Mouse (Mus musculus) neural tube, embryonic 15.5 days (tissue): ENCODE results near the gene D930007J09Rik. TPM values are rescaled to one million over a fixed set of nuclear protein-coding genes. Genes with fewer than 3 reads are reported as not detected.

ENCODE experiments used
- ATAC-seq: fragments of 200-750 bp; cut with Nextera tagmentation; 2 replicates; pipeline ENCODE4 v1.8.0; 2017; ENCODE audit warnings: mild to moderate bottlenecking, moderate TSS enrichment, moderate library complexity; ENCODE audit not compliant: low FRiP score
- H3K27ac ChIP-seq: fragments of 300-500 bp; sonication (generic); replicated peaks from 2 replicates; pipeline ENCODE4 v1.5.1; 2015; ENCODE audit warnings: mild to moderate bottlenecking, inconsistent platforms
- H3K27me3 ChIP-seq: fragments of 300-500 bp; sonication (generic); replicated peaks from 2 replicates; pipeline ENCODE4 v1.6.1; 2015; ENCODE audit warnings: inconsistent platforms
- H3K36me3 ChIP-seq: fragments of 300-500 bp; sonication (generic); 2 replicates; pipeline ENCODE4 v1.6.1; 2015; ENCODE audit warnings: inconsistent platforms
- H3K4me1 ChIP-seq: fragments of 300-500 bp; sonication (generic); 2 replicates; pipeline ENCODE4 v1.6.1; 2015; ENCODE audit warnings: inconsistent platforms
- H3K4me2 ChIP-seq: fragments of 300-500 bp; sonication (generic); 2 replicates; pipeline ENCODE4 v1.6.1; 2015; ENCODE audit warnings: inconsistent platforms, mild to moderate bottlenecking, moderate library complexity
- H3K4me3 ChIP-seq: fragments of 300-500 bp; sonication (generic); replicated peaks from 2 replicates; pipeline ENCODE4 v1.5.1; 2015; ENCODE audit warnings: mild to moderate bottlenecking, inconsistent platforms
- H3K9ac ChIP-seq: fragments of 300-500 bp; sonication (generic); replicated peaks from 2 replicates; pipeline ENCODE4 v1.6.1; 2015; ENCODE audit warnings: mild to moderate bottlenecking, inconsistent platforms
- H3K9me3 ChIP-seq: fragments of 300-500 bp; sonication (generic); replicated peaks from 2 replicates; pipeline ENCODE4 v1.6.1; 2016; ENCODE audit warnings: inconsistent platforms
- whole genome bisulfite sequencing: fragments of 180-500 bp; shearing (Covaris S2); methylation state at CpG from one replicate; pipeline ENCODE4 v1.1.7; 2015; ENCODE audit warnings: mixed read lengths; 5-methylcytosine and 5-hydroxymethylcytosine counted together
- polyA plus RNA-seq: library from polyadenylated mRNA; unstranded; fragments of >200 nt; fragmentation: Nextera tagmentation; extraction: Ambion mirVana; gene quantifications from 2 replicates; pipeline ENCODE4 v1.2.1, GENCODE M21; 2015

The D930007J09Rik gene
- polyA plus RNA-seq, 1 experiment from 2014 or later: not detected

GRCm38 (mm10) chr13:32783055-32783454 lies 19.6 kb downstream of the D930007J09Rik start:
- Histone ChIP-seq H3K9me3 (no peaks in the 10 kb centered on the region), H3K27ac (no peak overlapping the region), H3K9ac (no peak overlapping the region), H3K36me3 (no peaks in the 10 kb centered on the region), H3K4me3 (no peak overlapping the region), H3K4me1 (no peaks in the 10 kb centered on the region), H3K27me3 (no peaks in the 10 kb centered on the region), H3K4me2 (no peak overlapping the region)
- ATAC-seq: no peak
- WGBS: 71% methylated on average over 5 of the region's 5 CpGs

- WGBS: 70% methylated on average over 3 of the region's 3 CpGs
These were observed 23.8 kb downstream of the D930007J09Rik start for GRCm38 (mm10) chr13:32778861-32779260.

GRCm38 (mm10) chr13:32776350-32776749 lies 26.3 kb downstream of the D930007J09Rik start:
- no peak overlapping the region for H3K4me3 ChIP-seq
- H3K36me3 ChIP-seq: no peaks in the 10 kb centered on the region
- H3K4me2 ChIP-seq: no peak overlapping the region
- no peak overlapping the region for H3K9ac ChIP-seq
- whole genome bisulfite sequencing: 92% methylated on average over 10 of the region's 10 CpGs
- no peak overlapping the region for H3K27ac ChIP-seq
- no peaks in the 10 kb centered on the region for H3K9me3 ChIP-seq
- no peak for ATAC-seq
- no peaks in the 10 kb centered on the region for H3K4me1 ChIP-seq
- H3K27me3 ChIP-seq: no peaks in the 10 kb centered on the region

More at GRCm38 (mm10) chr13:32778861-32779260, 23.8 kb downstream of the D930007J09Rik start:
- Histone ChIP-seq H3K4me2 (no peak overlapping the region), H3K27me3 (no peaks in the 10 kb centered on the region), H3K9ac (no peak overlapping the region), H3K36me3 (no peaks in the 10 kb centered on the region), H3K4me3 (no peak overlapping the region), H3K9me3 (no peaks in the 10 kb centered on the region), H3K27ac (no peak overlapping the region), H3K4me1 (no peaks in the 10 kb centered on the region)
- no peak for ATAC-seq

GRCm38 (mm10) chr13:32775889-32776288 lies 26.8 kb downstream of the D930007J09Rik start:
- no peak for ATAC-seq
- no peak overlapping the region for H3K4me3 ChIP-seq
- no peak overlapping the region for H3K27ac ChIP-seq
- H3K9me3 ChIP-seq: no peaks in the 10 kb centered on the region
- WGBS: 90% methylated on average over 9 of the region's 9 CpGs
- H3K36me3 ChIP-seq: no peaks in the 10 kb centered on the region
- no peak overlapping the region for H3K9ac ChIP-seq
- H3K4me2 ChIP-seq: no peak overlapping the region
- H3K4me1 ChIP-seq: no peaks in the 10 kb centered on the region
- no peaks in the 10 kb centered on the region for H3K27me3 ChIP-seq

- Histone ChIP-seq H3K4me1 (no peaks in the 10 kb centered on the region), H3K9ac (no peak overlapping the region), H3K9me3 (no peaks in the 10 kb centered on the region), H3K4me3 (no peak overlapping the region), H3K4me2 (no peak overlapping the region), H3K36me3 (no peaks in the 10 kb centered on the region), H3K27me3 (no peaks in the 10 kb centered on the region), H3K27ac (no peak overlapping the region)
- 28% methylated on average over 3 of the region's 3 CpGs for WGBS
- ATAC-seq: no peak
These were observed 32.7 kb downstream of the D930007J09Rik start for GRCm38 (mm10) chr13:32769960-32770359.

GRCm38 (mm10) chr13:32768104-32768503 lies 34.5 kb downstream of the D930007J09Rik start:
- Histone ChIP-seq H3K4me3 (no peak overlapping the region), H3K27ac (no peak overlapping the region), H3K36me3 (no peaks in the 10 kb centered on the region), H3K4me2 (no peak overlapping the region), H3K27me3 (no peaks in the 10 kb centered on the region), H3K9ac (no peak overlapping the region), H3K9me3 (no peaks in the 10 kb centered on the region), H3K4me1 (no peaks in the 10 kb centered on the region)
- 11% methylated on average over 4 of the region's 4 CpGs for WGBS
- ATAC-seq: no peak

GRCm38 (mm10) chr13:32764448-32764847 lies 38.2 kb downstream of the D930007J09Rik start:
- Histone ChIP-seq H3K4me2 (no peak overlapping the region), H3K27me3 (no peaks in the 10 kb centered on the region), H3K9me3 (no peaks in the 10 kb centered on the region), H3K4me1 (no peaks in the 10 kb centered on the region), H3K4me3 (no peak overlapping the region), H3K9ac (no peak overlapping the region), H3K36me3 (no peaks in the 10 kb centered on the region), H3K27ac (no peak overlapping the region)
- ATAC-seq: no peak
- 40% methylated on average over 7 of the region's 7 CpGs for WGBS

- Histone ChIP-seq H3K4me1 (peaks cover 4% of the 10 kb centered on the region; the same call in 1 of the 2 replicates), H3K27ac (no peak overlapping the region)
These were observed 39.5 kb downstream of the D930007J09Rik start for GRCm38 (mm10) chr13:32763141-32763540.

GRCm38 (mm10) chr13:32760795-32761194 lies 41.9 kb downstream of the D930007J09Rik start:
- H3K4me3 ChIP-seq: no peak overlapping the region
- ATAC-seq: no peak

More at GRCm38 (mm10) chr13:32763141-32763540, 39.5 kb downstream of the D930007J09Rik start:
- H3K9ac ChIP-seq: no peak overlapping the region
- no peak for ATAC-seq
- H3K4me3 ChIP-seq: no peak overlapping the region
- no peak overlapping the region for H3K4me2 ChIP-seq
- no peaks in the 10 kb centered on the region for H3K36me3 ChIP-seq
- H3K9me3 ChIP-seq: no peaks in the 10 kb centered on the region
- no peaks in the 10 kb centered on the region for H3K27me3 ChIP-seq
- WGBS: 82% methylated on average over 3 of the region's 3 CpGs

GRCm38 (mm10) chr13:32759036-32759435 lies 43.6 kb downstream of the D930007J09Rik start:
- H3K36me3 ChIP-seq: no peaks in the 10 kb centered on the region
- H3K4me1 ChIP-seq: peaks cover 4% of the 10 kb centered on the region; the same call in 1 of the 2 replicates
- 17% methylated on average over 4 of the region's 4 CpGs for WGBS
- H3K27ac ChIP-seq: no peak overlapping the region
- no peaks in the 10 kb centered on the region for H3K9me3 ChIP-seq
- H3K9ac ChIP-seq: no peak overlapping the region
- H3K4me3 ChIP-seq: no peak overlapping the region
- peak; percentile 63 for ATAC-seq
- no peak overlapping the region for H3K4me2 ChIP-seq
- H3K27me3 ChIP-seq: no peaks in the 10 kb centered on the region

More at GRCm38 (mm10) chr13:32760795-32761194, 41.9 kb downstream of the D930007J09Rik start:
- Histone ChIP-seq H3K9ac (no peak overlapping the region), H3K9me3 (no peaks in the 10 kb centered on the region), H3K4me1 (peaks cover 4% of the 10 kb centered on the region; the same call in 1 of the 2 replicates), H3K27me3 (no peaks in the 10 kb centered on the region), H3K27ac (no peak overlapping the region), H3K4me2 (no peak overlapping the region), H3K36me3 (no peaks in the 10 kb centered on the region)
- 87% methylated on average over 2 of the region's 2 CpGs for WGBS
